Mouse (Mus musculus) small intestine, adult 10 weeks (tissue): Measurements from ENCODE around the gene Gm18596. TPM values are rescaled to one million over a fixed set of nuclear protein-coding genes. Genes with fewer than 3 reads are reported as not detected.

Source experiments
- polyA plus RNA-seq: library from polyadenylated mRNA; stranded (reverse); fragments of 350-450 nt; fragmentation: Illumina TruSeq; extraction: RNeasy Lipid Tissue Mini Kit (QIAGEN cat#74804); gene quantifications from one replicate; pipeline ENCODE4 v1.2.3, GENCODE M21; 2014; ENCODE audit warnings: low replicate concordance

The Gm18596 gene
- polyA plus RNA-seq, result not detected

DNA sequence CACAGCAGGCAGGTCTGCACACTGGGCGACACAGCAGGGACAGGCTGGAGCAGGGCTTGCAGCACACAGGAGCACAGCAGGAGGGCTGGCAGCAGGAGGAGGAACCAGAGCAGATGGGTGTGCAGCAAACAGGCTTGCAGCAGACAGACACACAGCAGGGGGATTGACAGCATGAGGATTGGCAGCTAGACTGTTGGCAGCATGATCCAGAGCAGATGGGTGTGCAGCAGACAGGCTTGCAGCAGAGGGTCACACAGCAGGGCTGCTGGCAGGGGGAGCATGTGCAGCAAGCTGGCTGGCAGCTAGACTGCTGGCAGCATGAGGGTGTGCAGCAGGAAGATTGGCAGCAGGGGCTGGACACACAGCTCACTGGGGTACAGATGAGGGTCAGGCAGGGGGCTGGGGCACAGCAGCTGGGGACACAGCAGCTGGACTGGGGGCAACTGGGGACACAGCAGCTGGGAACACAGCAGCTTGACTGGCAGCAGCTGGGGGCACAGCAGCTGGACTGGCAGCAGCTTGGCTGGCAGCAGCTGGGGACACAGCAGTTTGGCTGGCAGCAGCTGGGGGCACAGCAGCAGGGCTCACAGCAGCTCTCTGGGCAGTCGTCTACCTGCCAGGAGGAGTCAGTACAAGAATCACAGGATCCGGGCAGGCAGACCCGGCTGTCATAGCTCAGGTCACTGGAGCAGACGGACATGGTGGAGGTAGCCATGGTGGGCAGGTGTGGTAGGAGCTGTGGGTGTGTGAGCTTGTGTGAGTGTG lies at the start of gene Gm18596:
TSS of gene Gm18596 (minus strand) at position 715 of the 765 bp plus-strand sequence.

DNA sequence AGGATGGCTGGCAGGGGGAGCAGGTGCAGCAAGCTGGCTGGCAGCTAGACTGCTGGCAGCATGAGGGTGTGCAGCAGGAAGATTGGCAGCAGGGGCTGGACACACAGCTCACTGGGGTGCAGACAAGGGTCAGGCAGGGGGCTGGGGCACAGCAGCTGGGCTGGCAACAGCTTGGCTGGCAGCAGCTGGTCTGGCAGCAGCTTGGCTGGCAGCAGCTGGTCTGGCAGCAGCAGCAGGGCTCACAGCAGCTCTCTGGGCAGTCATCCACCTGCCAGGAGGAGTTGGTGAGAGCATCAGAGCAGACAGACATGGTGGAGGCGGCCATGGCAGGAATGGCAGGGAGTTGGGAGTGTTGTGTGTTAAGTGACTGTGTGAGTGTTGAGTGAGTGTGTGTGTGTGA lies 45.4 kb upstream of the Gm18596 start, which contains the start of gene Gm7137:
TSS of gene Gm7137 (minus strand) at position 325 of the 400 bp plus-strand sequence.

DNA sequence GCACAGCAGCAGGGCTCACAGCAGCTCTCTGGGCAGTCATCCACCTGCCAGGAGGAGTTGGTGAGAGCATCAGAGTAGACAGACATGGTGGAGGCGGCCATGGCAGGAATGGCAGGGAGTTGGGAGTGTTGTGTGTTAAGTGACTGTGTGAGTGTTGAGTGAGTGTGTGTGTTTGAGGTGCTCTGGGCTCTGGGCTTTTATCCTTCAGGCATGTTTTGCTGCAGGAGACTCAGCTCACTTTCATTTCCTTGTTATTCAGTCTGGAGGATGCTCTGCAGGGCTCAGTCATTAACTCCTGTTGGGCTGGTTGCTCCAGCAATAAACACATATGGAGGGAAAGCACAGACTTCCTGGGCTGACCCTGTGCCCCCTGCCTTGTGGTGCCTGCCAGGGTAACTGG lies 40.0 kb upstream of the Gm18596 start, which contains the start of gene Gm3250:
TSS of gene Gm3250 (minus strand) at position 101 of the 400 bp plus-strand sequence.

DNA sequence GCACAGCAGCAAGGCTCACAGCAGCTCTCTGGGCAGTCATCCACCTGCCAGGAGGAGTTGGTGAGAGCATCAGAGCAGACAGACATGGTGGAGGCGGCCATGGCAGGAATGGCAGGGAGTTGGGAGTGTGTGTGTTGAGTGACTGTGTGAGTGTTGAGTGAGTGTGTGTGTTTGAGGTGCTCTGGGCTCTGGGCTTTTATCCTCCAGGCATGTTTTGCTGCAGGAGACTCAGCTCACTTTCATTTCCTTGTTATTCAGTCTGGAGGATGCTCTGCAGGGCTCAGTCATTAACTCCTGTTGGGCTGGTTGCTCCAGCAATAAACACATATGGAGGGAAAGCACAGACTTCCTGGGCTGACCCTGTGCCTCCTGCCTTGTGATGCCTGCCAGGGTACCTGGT lies 34.4 kb upstream of the Gm18596 start, which contains the start of gene Gm7138:
TSS of gene Gm7138 (minus strand) at position 101 of the 400 bp plus-strand sequence.

DNA sequence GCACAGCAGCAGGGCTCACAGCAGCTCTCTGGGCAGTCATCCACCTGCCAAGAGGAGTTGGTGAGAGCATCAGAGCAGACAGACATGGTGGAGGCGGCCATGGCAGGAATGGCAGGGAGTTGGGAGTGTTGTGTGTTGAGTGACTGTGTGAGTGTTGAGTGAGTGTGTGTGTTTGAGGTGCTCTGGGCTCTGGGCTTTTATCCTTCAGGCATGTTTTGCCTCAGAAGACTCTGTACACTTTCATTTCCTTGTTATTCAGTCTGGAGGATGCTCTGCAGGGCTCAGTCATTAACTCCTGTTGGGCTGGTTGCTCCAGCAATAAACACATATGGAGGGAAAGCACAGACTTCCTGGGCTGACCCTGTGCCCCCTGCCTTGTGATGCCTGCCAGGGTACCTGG lies 28.8 kb upstream of the Gm18596 start, which contains the start of gene Gm3238:
TSS of gene Gm3238 (minus strand) at position 101 of the 400 bp plus-strand sequence.

GRCm38 (mm10) chr10:77759582-77759981 lies 17.1 kb upstream of the Gm18596 start, which contains the start of gene Gm3233:
Gm3233 (minus strand) TSS chr10:77759682.

DNA sequence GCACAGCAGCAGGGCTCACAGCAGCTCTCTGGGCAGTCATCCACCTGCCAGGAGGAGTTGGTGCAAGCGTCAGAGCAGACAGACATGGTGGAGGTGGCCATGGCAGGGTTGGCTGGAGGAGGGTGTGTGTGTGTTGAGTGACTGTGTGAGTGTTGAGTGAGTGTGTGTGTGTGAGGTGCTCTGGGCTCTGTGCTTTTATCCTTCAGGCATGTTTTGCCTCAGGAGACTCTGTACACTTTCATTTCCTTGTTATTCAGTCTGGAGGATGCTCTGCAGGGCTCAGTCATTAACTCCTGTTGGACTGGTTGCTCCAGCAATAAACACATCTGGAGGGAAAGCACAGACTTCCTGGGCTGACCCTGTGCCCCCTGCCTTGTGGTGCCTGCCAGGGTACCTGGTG lies 8.8 kb upstream of the Gm18596 start, which contains the start of gene Gm9736:
TSS of gene Gm9736 (minus strand) at position 101 of the 400 bp plus-strand sequence.

GRCm38 (mm10) chr10:77726186-77726585 lies 16.3 kb downstream of the Gm18596 start, which contains the start of gene Gm10100:
Gm10100 (plus strand) TSS chr10:77726486.

DNA sequence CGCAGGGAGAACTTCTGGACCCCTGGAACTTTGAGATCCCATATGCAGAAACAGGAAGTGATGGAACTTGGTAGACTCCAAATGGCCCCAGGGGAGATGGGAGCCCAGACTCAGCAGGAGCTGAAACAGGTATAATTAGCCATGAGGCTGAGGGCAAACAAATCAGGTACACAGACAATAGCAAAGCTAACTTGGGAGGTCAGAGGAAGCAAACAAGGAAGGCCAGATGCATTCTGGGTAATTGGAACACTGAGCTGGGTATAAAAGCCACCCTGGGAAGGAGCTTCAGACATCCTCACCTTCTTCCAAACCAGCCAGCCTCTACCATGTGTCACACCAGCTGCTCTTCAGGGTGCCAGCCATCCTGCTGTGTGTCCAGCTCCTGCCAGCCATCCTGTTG lies 22.1 kb downstream of the Gm18596 start, which contains the start of gene Krtap12-1:
TSS of gene Krtap12-1 (plus strand) at position 301 of the 400 bp plus-strand sequence.

GRCm38 (mm10) chr10:77715507-77715906 lies 26.9 kb downstream of the Gm18596 start, which contains the start of gene Gm10142:
Gm10142 (plus strand) TSS chr10:77715807.

DNA sequence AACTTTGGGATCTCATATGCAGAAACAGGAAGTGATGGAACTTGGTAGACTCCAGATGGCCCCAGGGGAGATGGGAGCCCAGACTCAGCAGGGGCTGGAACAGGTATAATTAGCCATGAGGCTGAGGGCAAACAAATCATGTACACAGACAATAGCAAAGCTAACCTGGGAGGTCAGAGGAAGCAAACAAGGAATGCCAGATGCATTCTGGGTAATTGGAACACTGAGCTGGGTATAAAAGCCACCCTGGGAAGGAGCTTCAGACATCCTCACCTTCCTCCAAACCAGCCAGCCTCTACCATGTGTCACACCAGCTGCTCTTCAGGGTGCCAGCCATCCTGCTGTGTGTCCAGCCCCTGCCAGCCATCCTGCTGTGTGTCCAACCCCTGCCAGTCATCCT lies 31.3 kb downstream of the Gm18596 start, which contains the start of gene Gm10024:
TSS of gene Gm10024 (plus strand) at position 301 of the 400 bp plus-strand sequence.

DNA sequence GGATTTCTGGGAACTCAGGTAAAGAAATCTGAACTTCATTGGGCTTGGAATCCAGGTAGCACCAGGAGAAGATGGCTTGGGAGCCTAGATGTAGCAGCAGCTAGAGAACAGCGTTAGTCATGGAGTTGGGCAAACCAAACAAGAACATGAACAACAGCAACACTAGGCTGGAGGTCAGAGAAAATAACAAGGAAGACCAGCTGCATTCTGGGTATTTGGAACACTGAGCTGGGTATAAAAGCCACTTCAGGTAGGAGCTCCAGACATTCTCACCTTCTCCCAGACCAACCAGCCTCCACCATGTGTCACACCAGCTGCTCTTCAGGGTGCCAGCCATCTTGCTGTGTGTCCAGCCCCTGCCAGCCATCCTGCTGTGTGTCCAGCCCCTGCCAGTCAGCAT lies 36.1 kb downstream of the Gm18596 start, which contains the start of gene Gm10272:
TSS of gene Gm10272 (plus strand) at position 301 of the 400 bp plus-strand sequence.

GRCm38 (mm10) chr10:77697133-77697532 lies 45.3 kb downstream of the Gm18596 start, which contains the start of gene Gm9508:
Gm9508 (minus strand) TSS chr10:77697233.

Other genes with a start within 250 kb of the Gm18596 start
- 0.22 TPM for gene Fam207a, start 226.9 kb downstream of the Gm18596 start, polyA plus RNA-seq
- gene Itgb2, start 212.4 kb downstream of the Gm18596 start, polyA plus RNA-seq, result 3.0 TPM
- 153 TPM for gene Pttg1ip, start 160.9 kb downstream of the Gm18596 start, polyA plus RNA-seq
- gene Sumo3, start 136.5 kb downstream of the Gm18596 start, polyA plus RNA-seq, result 54.4 TPM
- not detected for gene Gm49325, start 136.4 kb downstream of the Gm18596 start, polyA plus RNA-seq
- 2.6 TPM for gene Ube2g2, start 120.4 kb downstream of the Gm18596 start, polyA plus RNA-seq
- gene Tspear, start 56.1 kb downstream of the Gm18596 start, polyA plus RNA-seq, result not detected
- not detected for gene Gm19402, start 51.9 kb downstream of the Gm18596 start, polyA plus RNA-seq
- gene Gm9508, start 45.4 kb downstream of the Gm18596 start, polyA plus RNA-seq, result not detected
- gene Gm10272, start 36.0 kb downstream of the Gm18596 start, polyA plus RNA-seq, result not detected
- gene Gm10024, start 31.2 kb downstream of the Gm18596 start, polyA plus RNA-seq, result not detected
- not detected for gene Gm10142, start 26.8 kb downstream of the Gm18596 start, polyA plus RNA-seq
- gene Krtap12-1, start 22.0 kb downstream of the Gm18596 start, polyA plus RNA-seq, result not detected
- not detected for gene Gm10100, start 16.2 kb downstream of the Gm18596 start, polyA plus RNA-seq
- not detected for gene Gm9736, start 8.7 kb upstream of the Gm18596 start, polyA plus RNA-seq
- gene Gm3233, start 17.0 kb upstream of the Gm18596 start, polyA plus RNA-seq, result not detected
- gene Gm3238, start 28.7 kb upstream of the Gm18596 start, polyA plus RNA-seq, result not detected
- gene Gm7138, start 34.3 kb upstream of the Gm18596 start, polyA plus RNA-seq, result not detected
- gene Gm3250, start 39.9 kb upstream of the Gm18596 start, polyA plus RNA-seq, result not detected
- not detected for gene Gm7137, start 45.6 kb upstream of the Gm18596 start, polyA plus RNA-seq
- not detected for gene Gm9639, start 52.4 kb upstream of the Gm18596 start, polyA plus RNA-seq
- gene Gm19668, start 56.5 kb upstream of the Gm18596 start, polyA plus RNA-seq, result not detected
- not detected for gene Gm9507, start 69.2 kb upstream of the Gm18596 start, polyA plus RNA-seq
- gene Gm2696, start 72.0 kb upstream of the Gm18596 start, polyA plus RNA-seq, result not detected
- not detected for gene Krtap10-4, start 84.5 kb upstream of the Gm18596 start, polyA plus RNA-seq
- not detected for gene Krtap10-10, start 93.3 kb upstream of the Gm18596 start, polyA plus RNA-seq
- not detected for gene Gm36176, start 104.2 kb upstream of the Gm18596 start, polyA plus RNA-seq
- gene Gm10318, start 110.2 kb upstream of the Gm18596 start, polyA plus RNA-seq, result not detected
- not detected for gene Gm3285, start 119.3 kb upstream of the Gm18596 start, polyA plus RNA-seq
- 2.0 TPM for gene Lrrc3, start 159.9 kb upstream of the Gm18596 start, polyA plus RNA-seq
- 1.3 TPM for gene Trpm2, start 227.9 kb upstream of the Gm18596 start, polyA plus RNA-seq
- gene 1810043G02Rik, start 235.9 kb upstream of the Gm18596 start, polyA plus RNA-seq, result 0.33 TPM